Mouse (Mus musculus) brain, embryonic 14.5 days (tissue): ENCODE data around the gene Selenot.

Source experiments
- CTCF ChIP-seq: fragments of 200-500 bp; IDR thresholded peaks from 2 replicates; pipeline ENCODE4 v1.5.1; 2012; ENCODE audit warnings: inconsistent platforms, mild to moderate bottlenecking, moderate library complexity, borderline replicate concordance; ENCODE audit not compliant: insufficient read depth, insufficient read length; ENCODE audit errors: extremely low read depth
- POLR2A ChIP-seq: fragments of 200-500 bp; IDR thresholded peaks from 2 replicates; pipeline ENCODE4 v1.6.1; 2012; ENCODE audit warnings: mild to moderate bottlenecking, inconsistent platforms, borderline replicate concordance; ENCODE audit not compliant: poor library complexity, insufficient read depth, insufficient read length, severe bottlenecking; ENCODE audit errors: extremely low read depth

GRCm38 (mm10) chr3:58609985-58610384 is 33.5 kb downstream of the Selenot start:
- TF ChIP-seq POLR2A, result no peak
- no peak for TF ChIP-seq CTCF
